Mouse (Mus musculus): Measurements from ENCODE around the gene Sympk. TPM values are rescaled to one million over a fixed set of nuclear protein-coding genes. Genes with fewer than 3 reads are reported as not detected.
A peak's percentile ranks its signal among the peaks of the same experiment; 100 is the strongest.

Gene Sympk
- polyA plus RNA-seq, 1 experiment from 2014 or later: 35.6 TPM

DNA sequence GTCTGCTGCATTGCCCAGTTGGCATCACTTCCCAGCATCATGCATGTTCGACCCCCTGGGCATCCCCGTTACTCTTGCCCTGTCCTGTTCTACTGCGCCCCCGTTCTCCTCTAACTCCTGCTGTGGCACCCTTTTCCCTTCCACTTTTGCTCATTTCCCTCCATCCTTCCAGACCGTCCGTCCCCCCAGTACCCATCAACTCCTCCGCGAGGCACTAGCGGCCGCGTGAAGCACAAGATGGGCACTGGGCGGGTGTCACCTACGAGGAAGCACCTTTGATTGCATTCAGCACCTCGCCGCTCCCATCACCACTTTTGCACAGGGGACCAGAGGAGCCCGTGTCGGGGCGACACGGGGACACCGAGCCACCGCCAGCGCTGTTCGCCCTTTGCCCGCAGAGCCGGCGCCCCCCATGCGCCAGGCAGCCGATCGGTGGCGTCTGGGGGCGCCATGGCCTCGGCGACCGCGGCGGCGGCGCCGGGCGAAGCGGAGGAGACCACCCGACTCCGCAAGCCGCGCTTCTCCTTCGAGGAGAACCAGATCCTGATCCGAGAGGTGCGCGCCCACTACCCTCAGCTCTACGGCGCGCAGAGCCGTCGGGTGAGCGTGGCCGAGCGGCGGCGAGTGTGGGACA, 32.4 kb upstream of the Sympk start:
- H3K4me3 ChIP-seq (ENCODE audit: low read depth, low read length): peak overlapping the region; percentile 49
- H3K4me1 ChIP-seq (ENCODE audit: control insufficient read depth, insufficient read depth, low read length): peaks cover 3% of the 10 kb centered on the region; the same call in 1 of the 2 replicates
- no peaks in the 10 kb centered on the region for H3K36me3 ChIP-seq (ENCODE audit: control insufficient read depth, insufficient read depth, low read length)
- peak overlapping the region; percentile 63 for H3K9ac ChIP-seq (ENCODE audit: low read length)
- ATAC-seq (ENCODE audit: insufficient read depth, low FRiP score, low TSS enrichment) (peak; percentile 3; the same call in 1 of the 2 replicates), DNase-seq (ENCODE audit: low spot score) (peak; percentile 42)
- H3K9me3 ChIP-seq (ENCODE audit: control insufficient read depth, low read length): no peaks in the 10 kb centered on the region
- no peak overlapping the region for H3K27ac ChIP-seq (ENCODE audit: low read depth, low read length)
- under 1% methylated on average over 58 of the region's 59 CpGs for WGBS
- H3K4me2 ChIP-seq (ENCODE audit: low read depth): peak overlapping the region; percentile 73
- peaks cover 18% of the 10 kb centered on the region for H3K27me3 ChIP-seq (ENCODE audit: control insufficient read depth, insufficient read depth, low read length)

DNA sequence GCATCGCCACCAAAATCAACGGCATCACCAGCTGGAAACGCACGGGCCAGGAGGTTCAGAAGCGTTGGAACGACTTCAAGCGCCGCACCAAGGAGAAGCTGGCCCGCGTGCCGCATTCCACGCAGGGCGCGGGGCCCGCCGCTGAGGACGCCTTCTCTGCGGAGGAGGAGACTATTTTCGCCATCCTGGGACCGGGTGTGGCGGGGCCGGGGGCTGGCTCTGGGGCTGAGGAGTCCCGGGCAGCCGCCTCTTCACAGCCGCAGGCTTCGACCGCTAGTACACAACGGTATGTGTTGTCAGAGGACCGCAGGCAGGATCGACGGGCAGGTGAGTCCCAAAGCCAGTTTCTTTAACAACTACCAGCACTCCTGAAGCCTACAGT, 31.9 kb upstream of the Sympk start:
- DNase-seq (ENCODE audit: low spot score) (no peak), ATAC-seq (ENCODE audit: insufficient read depth, low FRiP score, low TSS enrichment) (no peak)
- no peaks in the 10 kb centered on the region for H3K9me3 ChIP-seq (ENCODE audit: control insufficient read depth, low read length)
- peaks cover 18% of the 10 kb centered on the region for H3K27me3 ChIP-seq (ENCODE audit: control insufficient read depth, insufficient read depth, low read length)
- peak overlapping the region; percentile 73 for H3K4me2 ChIP-seq (ENCODE audit: low read depth)
- H3K27ac ChIP-seq (ENCODE audit: low read depth, low read length): no peak overlapping the region
- peak overlapping the region; percentile 63 for H3K9ac ChIP-seq (ENCODE audit: low read length)
- WGBS: 4% methylated on average over 31 of the region's 31 CpGs
- H3K36me3 ChIP-seq (ENCODE audit: control insufficient read depth, insufficient read depth, low read length): no peaks in the 10 kb centered on the region
- peaks cover 3% of the 10 kb centered on the region; the same call in 1 of the 2 replicates for H3K4me1 ChIP-seq (ENCODE audit: control insufficient read depth, insufficient read depth, low read length)
- H3K4me3 ChIP-seq (ENCODE audit: low read depth, low read length): peak overlapping the region; percentile 49

DNA sequence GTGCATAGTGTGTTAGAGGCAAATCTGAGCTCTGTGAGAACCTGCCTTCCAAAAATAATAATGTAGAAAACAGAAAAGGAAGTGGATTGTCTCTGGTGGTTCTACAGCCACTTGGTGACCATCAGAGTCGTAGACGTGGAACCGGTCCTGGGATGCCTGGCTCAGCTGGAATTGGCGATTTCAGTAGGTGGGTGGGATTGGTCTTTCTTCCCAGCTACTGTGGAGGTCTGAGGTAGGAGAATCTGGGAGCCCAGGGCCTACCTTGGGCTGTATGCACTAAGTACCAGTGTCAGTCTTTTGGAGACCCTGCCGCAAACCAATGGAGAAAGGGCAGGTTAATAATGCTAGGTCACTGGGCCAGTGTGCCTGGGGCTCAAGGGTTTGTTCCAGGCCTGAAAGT, 31.1 kb upstream of the Sympk start:
- Histone ChIP-seq H3K4me1 (ENCODE audit: control insufficient read depth, insufficient read depth, low read length) (peaks cover 3% of the 10 kb centered on the region; the same call in 1 of the 2 replicates), H3K27me3 (ENCODE audit: control insufficient read depth, insufficient read depth, low read length) (peaks cover 18% of the 10 kb centered on the region), H3K27ac (ENCODE audit: low read depth, low read length) (no peak overlapping the region), H3K9ac (ENCODE audit: low read length) (no peak overlapping the region), H3K36me3 (ENCODE audit: control insufficient read depth, insufficient read depth, low read length) (no peaks in the 10 kb centered on the region), H3K9me3 (ENCODE audit: control insufficient read depth, low read length) (no peaks in the 10 kb centered on the region), H3K4me3 (ENCODE audit: low read depth, low read length) (no peak overlapping the region; the same call in 1 of the 2 replicates), H3K4me2 (ENCODE audit: low read depth) (no peak overlapping the region; the same call in 1 of the 2 replicates)
- WGBS: 89% methylated on average over 5 of the region's 5 CpGs
- no peak for DNase-seq (ENCODE audit: low spot score)
- ATAC-seq (ENCODE audit: insufficient read depth, low FRiP score, low TSS enrichment): no peak

DNA sequence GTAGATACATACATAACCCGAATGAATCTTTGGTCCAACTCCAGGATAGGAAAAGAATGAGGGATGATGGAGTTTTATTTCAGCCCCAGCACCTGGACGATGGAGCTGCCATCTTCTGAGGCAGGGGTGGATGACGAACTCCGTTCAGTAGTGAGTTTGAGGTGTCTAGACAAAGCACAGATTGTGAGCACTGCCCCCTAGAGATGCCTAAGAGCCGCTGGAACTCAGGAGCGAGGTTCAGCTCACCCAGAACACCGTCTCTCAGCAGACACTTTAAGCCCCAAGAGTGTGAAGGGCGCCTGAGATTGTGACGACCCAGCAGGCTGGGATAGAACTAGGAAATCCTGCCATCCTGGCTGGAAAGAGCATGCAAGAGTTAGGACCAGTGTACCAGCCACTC, 25.3 kb upstream of the Sympk start:
- no peak overlapping the region for H3K9ac ChIP-seq (ENCODE audit: low read length)
- no peaks in the 10 kb centered on the region; the same call in 1 of the 2 replicates for H3K27me3 ChIP-seq (ENCODE audit: control insufficient read depth, insufficient read depth, low read length)
- H3K36me3 ChIP-seq (ENCODE audit: control insufficient read depth, insufficient read depth, low read length): no peaks in the 10 kb centered on the region
- WGBS: 47% methylated on average over 9 of the region's 9 CpGs
- H3K4me2 ChIP-seq (ENCODE audit: low read depth): no peak overlapping the region
- ATAC-seq (ENCODE audit: insufficient read depth, low FRiP score, low TSS enrichment): no peak
- H3K27ac ChIP-seq (ENCODE audit: low read depth, low read length): 0 out of 2 replicates have a peak overlapping the region, but pooled peaks have one; percentile 14
- no peak for DNase-seq (ENCODE audit: low spot score)
- H3K4me3 ChIP-seq (ENCODE audit: low read depth, low read length): no peak overlapping the region; the same call in 1 of the 2 replicates
- H3K9me3 ChIP-seq (ENCODE audit: control insufficient read depth, low read length): no peaks in the 10 kb centered on the region
- H3K4me1 ChIP-seq (ENCODE audit: control insufficient read depth, insufficient read depth, low read length): 0 out of 2 replicates have a peak, but pooled peaks cover 4% of the 10 kb centered on the region

DNA sequence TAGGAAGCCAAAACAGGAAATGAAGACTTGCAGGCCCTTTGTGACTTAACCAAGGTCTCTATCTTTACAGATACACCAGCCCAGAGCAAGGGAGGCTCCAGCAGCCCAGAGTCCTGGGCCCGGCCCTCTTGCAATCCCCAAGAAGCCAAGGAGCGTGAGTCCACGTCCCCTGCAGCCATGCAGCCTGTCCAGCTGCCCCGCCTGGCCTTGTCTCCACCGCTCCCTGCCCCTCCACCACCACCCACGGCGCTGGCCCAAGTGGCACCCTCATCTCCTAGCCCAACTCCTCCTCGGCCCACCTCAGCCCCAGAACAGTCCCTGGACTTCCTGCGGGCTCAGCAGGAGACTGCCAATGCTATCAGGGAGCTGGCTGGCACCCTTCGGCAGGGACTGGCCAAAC, 23.8 kb upstream of the Sympk start:
- H3K4me1 ChIP-seq (ENCODE audit: control insufficient read depth, insufficient read depth, low read length): peaks cover 13% of the 10 kb centered on the region
- WGBS: 49% methylated on average over 10 of the region's 10 CpGs
- ATAC-seq (ENCODE audit: insufficient read depth, low FRiP score, low TSS enrichment) (no peak), DNase-seq (ENCODE audit: low spot score) (no peak)
- no peaks in the 10 kb centered on the region for H3K9me3 ChIP-seq (ENCODE audit: control insufficient read depth, low read length)
- H3K9ac ChIP-seq (ENCODE audit: low read length): peak overlapping the region; percentile 54
- peak overlapping the region; percentile 47 for H3K4me2 ChIP-seq (ENCODE audit: low read depth)
- H3K27me3 ChIP-seq (ENCODE audit: control insufficient read depth, insufficient read depth, low read length): no peaks in the 10 kb centered on the region
- 0 out of 2 replicates have a peak overlapping the region, but pooled peaks have one; percentile 35 for H3K27ac ChIP-seq (ENCODE audit: low read depth, low read length)
- H3K4me3 ChIP-seq (ENCODE audit: low read depth, low read length): peak overlapping the region; percentile 34
- H3K36me3 ChIP-seq (ENCODE audit: control insufficient read depth, insufficient read depth, low read length): peaks cover 1% of the 10 kb centered on the region; the same call in 1 of the 2 replicates

DNA sequence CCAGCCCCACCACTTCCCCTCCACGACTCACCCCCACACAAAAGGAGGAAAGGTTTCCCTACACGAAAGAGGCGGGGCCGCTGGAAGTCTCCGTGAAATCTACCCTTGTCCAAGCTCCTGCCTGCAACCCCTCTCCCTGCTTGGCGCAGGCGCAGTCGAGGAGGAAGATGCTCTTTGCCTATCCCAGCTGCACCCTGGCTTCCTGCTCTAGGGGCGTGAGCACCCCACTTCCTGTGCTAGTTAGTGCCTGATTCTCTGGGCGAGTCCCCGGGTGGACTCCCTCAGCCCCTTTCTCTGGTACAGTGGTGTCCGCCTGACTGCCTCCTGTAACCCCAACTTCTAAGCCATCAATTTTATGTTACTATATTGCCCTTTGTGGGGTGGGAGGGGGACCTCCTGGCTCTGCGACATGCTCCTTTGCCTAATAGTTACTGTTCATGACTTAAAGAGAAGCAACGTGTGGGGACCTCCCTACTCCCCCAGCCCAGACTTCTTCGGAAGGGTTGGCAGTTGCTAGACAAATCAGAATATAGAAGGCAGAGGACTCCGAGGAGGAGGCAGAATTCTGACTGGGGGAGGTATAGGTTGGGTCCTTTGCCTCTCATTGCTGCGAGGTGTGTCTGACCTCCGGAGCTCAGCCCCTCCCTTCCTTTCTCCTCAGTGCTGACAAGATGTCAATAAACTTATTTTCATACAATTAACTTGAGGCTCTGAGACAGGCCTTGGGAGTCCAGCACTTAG, 22.9 kb upstream of the Sympk start:
- H3K9me3 ChIP-seq (ENCODE audit: control insufficient read depth, low read length): no peaks in the 10 kb centered on the region
- H3K36me3 ChIP-seq (ENCODE audit: control insufficient read depth, insufficient read depth, low read length): peaks cover 5% of the 10 kb centered on the region; the same call in 1 of the 2 replicates
- no peak for ATAC-seq (ENCODE audit: insufficient read depth, low FRiP score, low TSS enrichment)
- DNase-seq (ENCODE audit: low spot score): peak; percentile 56
- H3K27ac ChIP-seq (ENCODE audit: low read depth, low read length): no peak overlapping the region
- peak overlapping the region; percentile 34 for H3K4me3 ChIP-seq (ENCODE audit: low read depth, low read length)
- WGBS: 30% methylated on average over 18 of the region's 18 CpGs
- peak overlapping the region; percentile 47 for H3K4me2 ChIP-seq (ENCODE audit: low read depth)
- H3K27me3 ChIP-seq (ENCODE audit: control insufficient read depth, insufficient read depth, low read length): no peaks in the 10 kb centered on the region
- peaks cover 21% of the 10 kb centered on the region for H3K4me1 ChIP-seq (ENCODE audit: control insufficient read depth, insufficient read depth, low read length)
- peak overlapping the region; percentile 54 for H3K9ac ChIP-seq (ENCODE audit: low read length)

DNA sequence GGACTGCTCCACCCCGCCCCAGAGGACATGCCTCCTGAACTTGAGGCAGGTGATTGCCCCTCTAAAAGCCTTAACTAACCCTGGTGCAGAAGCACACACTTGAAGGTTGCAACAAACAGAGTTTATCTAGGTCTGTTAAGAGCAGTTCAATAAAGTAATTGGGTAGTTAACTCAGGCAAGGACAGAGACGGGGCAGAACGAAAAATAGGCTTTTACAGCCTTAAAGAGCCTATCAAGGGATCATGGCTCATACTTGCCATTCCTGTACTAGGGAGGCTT, 22.4 kb upstream of the Sympk start:
- Histone ChIP-seq H3K27ac (ENCODE audit: low read depth, low read length) (no peak overlapping the region), H3K36me3 (ENCODE audit: control insufficient read depth, insufficient read depth, low read length) (peaks cover 6% of the 10 kb centered on the region; the same call in 1 of the 2 replicates), H3K4me3 (ENCODE audit: low read depth, low read length) (no peak overlapping the region), H3K9me3 (ENCODE audit: control insufficient read depth, low read length) (no peaks in the 10 kb centered on the region), H3K9ac (ENCODE audit: low read length) (no peak overlapping the region), H3K4me1 (ENCODE audit: control insufficient read depth, insufficient read depth, low read length) (peaks cover 23% of the 10 kb centered on the region), H3K27me3 (ENCODE audit: control insufficient read depth, insufficient read depth, low read length) (no peaks in the 10 kb centered on the region), H3K4me2 (ENCODE audit: low read depth) (no peak overlapping the region)
- no peak for ATAC-seq (ENCODE audit: insufficient read depth, low FRiP score, low TSS enrichment)
- no peak for DNase-seq (ENCODE audit: low spot score)
- 56% methylated on average over 3 of the region's 3 CpGs for WGBS

DNA sequence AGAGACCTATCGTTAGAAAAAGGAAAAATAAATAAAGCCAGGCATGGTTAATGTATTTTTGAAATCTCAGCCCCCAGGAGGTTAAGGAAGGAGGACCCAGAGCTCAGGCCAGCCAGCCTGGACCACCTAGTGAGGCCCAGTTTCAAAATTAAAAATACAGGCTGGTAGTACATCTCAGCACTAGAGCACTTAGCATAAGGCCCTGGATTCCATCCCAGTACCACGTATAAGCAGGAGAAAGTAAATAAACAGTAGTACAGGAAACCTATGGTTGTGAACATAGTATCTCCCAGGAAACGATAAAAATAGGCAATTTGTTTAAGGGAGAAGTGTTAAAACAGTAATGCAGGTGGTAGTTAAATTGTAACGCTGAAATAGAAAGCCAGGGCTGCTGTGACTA, 22.1 kb upstream of the Sympk start:
- Histone ChIP-seq H3K4me3 (ENCODE audit: low read depth, low read length) (peak overlapping the region; percentile 31; the same call in 1 of the 2 replicates), H3K4me2 (ENCODE audit: low read depth) (peak overlapping the region; percentile 53), H3K9ac (ENCODE audit: low read length) (peak overlapping the region; percentile 65), H3K36me3 (ENCODE audit: control insufficient read depth, insufficient read depth, low read length) (peaks cover 9% of the 10 kb centered on the region; the same call in 1 of the 2 replicates), H3K27ac (ENCODE audit: low read depth, low read length) (no peak overlapping the region), H3K27me3 (ENCODE audit: control insufficient read depth, insufficient read depth, low read length) (no peaks in the 10 kb centered on the region), H3K4me1 (ENCODE audit: control insufficient read depth, insufficient read depth, low read length) (peaks cover 26% of the 10 kb centered on the region), H3K9me3 (ENCODE audit: control insufficient read depth, low read length) (no peaks in the 10 kb centered on the region)
- 48% methylated on average over 4 of the region's 4 CpGs for WGBS
- DNase-seq (ENCODE audit: low spot score) (no peak), ATAC-seq (ENCODE audit: insufficient read depth, low FRiP score, low TSS enrichment) (no peak)
